Comparison of ENCODE assay signal across 24 mouse cellular contexts in genomic region chr15:77077906-77078305, GRCm38 (mm10). TPM values are rescaled to one million over a fixed set of nuclear protein-coding genes. Genes with fewer than 3 reads are reported as not detected.
DNase-seq lines count a peak whose midpoint lies in the region; ATAC-seq and TF ChIP-seq lines count a peak whose summit lies in the region.
"Had no signal": no experiment of that assay in that cellular context is flagged by ENCODE, and none has a peak within 500 bp of the region (broad histone marks: within the 10 kb centered on the region; RNA-seq: fewer than 3 reads in every experiment).

No protein-coding gene starts in this region.

- TF ChIP-seq POLR2A in liver, adult 2 months (IDR thresholded peaks at IDR 0.05; ENCODE audit: extremely low read depth, insufficient read depth, low read length): no peak
- no peak for TF ChIP-seq POLR2A in myocyte (IDR thresholded peaks at IDR 0.05; ENCODE audit: insufficient read length, low read depth)

- 0 out of 2 replicates have a peak, but pooled peaks have one; percentile 11 for ATAC-seq in intestine, postnatal 0 days
- no peak for ATAC-seq in intestine, embryonic 16.5 days
- no peak for ATAC-seq in liver, embryonic 11.5 days (replicated peaks; ENCODE audit: low FRiP score)
- peak; percentile 26; the same call in 1 of the 2 replicates for ATAC-seq in liver, embryonic 14.5 days (ENCODE audit: insufficient read depth)
- ATAC-seq in forebrain, embryonic 16.5 days: no peak
- ATAC-seq: forebrain, embryonic 15.5 days had no signal

- H3ac ChIP-seq in myocyte (ENCODE audit: control insufficient read depth, insufficient read length): no peak overlapping the region

- TF ChIP-seq EP300 in liver, embryonic 14.5 days (IDR thresholded peaks at IDR 0.05; ENCODE audit: low read depth): no peak

- H3K27me3 ChIP-seq in intestine, postnatal 0 days (replicated peaks; ENCODE audit: control insufficient read depth, insufficient read depth, low read length): no peaks in the 10 kb centered on the region
- H3K27me3 ChIP-seq in intestine, embryonic 16.5 days (replicated peaks; ENCODE audit: control insufficient read depth, insufficient read depth, low read length): no peaks in the 10 kb centered on the region
- no peaks in the 10 kb centered on the region for H3K27me3 ChIP-seq in liver, adult 2 months (ENCODE audit: control insufficient read depth, insufficient read depth, low read length)
- no peaks in the 10 kb centered on the region for H3K27me3 ChIP-seq in liver, embryonic 11.5 days (replicated peaks; ENCODE audit: control insufficient read depth, insufficient read depth, low read length)
- H3K27me3 ChIP-seq in liver, embryonic 14.5 days (ENCODE audit: control insufficient read depth, insufficient read depth, low read length): no peaks in the 10 kb centered on the region
- H3K27me3 ChIP-seq in myocyte (ENCODE audit: control insufficient read depth, insufficient read depth, insufficient read length): no peaks in the 10 kb centered on the region
- no peaks in the 10 kb centered on the region for H3K27me3 ChIP-seq in forebrain, embryonic 16.5 days (replicated peaks; ENCODE audit: control insufficient read depth, insufficient read depth, low read length)
- H3K27me3 ChIP-seq: embryonic facial prominence, embryonic 12.5 days; forebrain, embryonic 15.5 days; heart, embryonic 15.5 days had no signal

- H3K4me3 ChIP-seq in intestine, postnatal 0 days (ENCODE audit: low read depth, low read length): no peak overlapping the region
- no peak overlapping the region for H3K4me3 ChIP-seq in intestine, embryonic 16.5 days (ENCODE audit: low read length)
- H3K4me3 ChIP-seq in liver, adult 2 months (ENCODE audit: insufficient read depth, low read depth, low read length): no peak overlapping the region
- H3K4me3 ChIP-seq in liver, embryonic 11.5 days (ENCODE audit: low read depth, low read length): no peak overlapping the region
- no peak overlapping the region for H3K4me3 ChIP-seq in liver, embryonic 14.5 days (ENCODE audit: insufficient read depth in 1 of 2, low read depth in 2 of 2, low read length in 2 of 2)
- H3K4me3 ChIP-seq in myocyte: no peak overlapping the region
- H3K4me3 ChIP-seq in forebrain, embryonic 16.5 days (replicated peaks; ENCODE audit: low read length): no peak overlapping the region
- H3K4me3 ChIP-seq: embryonic facial prominence, embryonic 12.5 days; forebrain, embryonic 15.5 days; heart, embryonic 15.5 days; hindbrain, embryonic 10.5 days had no signal

- H3K36me3 ChIP-seq in intestine, postnatal 0 days (ENCODE audit: control insufficient read depth, insufficient read depth): peaks cover 40% of the 10 kb centered on the region; the same call in 1 of the 2 replicates
- H3K36me3 ChIP-seq in intestine, embryonic 16.5 days (ENCODE audit: control insufficient read depth, insufficient read depth, low read length): peaks cover 13% of the 10 kb centered on the region; the same call in 1 of the 2 replicates
- peaks cover 10% of the 10 kb centered on the region for H3K36me3 ChIP-seq in liver, adult 2 months (ENCODE audit: control insufficient read depth, insufficient read depth, low read length)
- H3K36me3 ChIP-seq in liver, embryonic 11.5 days (ENCODE audit: control insufficient read depth, insufficient read depth, low read length): peaks cover 13% of the 10 kb centered on the region; the same call in 1 of the 2 replicates
- no peaks in the 10 kb centered on the region for H3K36me3 ChIP-seq in liver, embryonic 14.5 days (replicated peaks; ENCODE audit: control insufficient read depth, insufficient read depth, low read depth)
- peaks cover 91% of the 10 kb centered on the region for H3K36me3 ChIP-seq in myocyte (ENCODE audit: control insufficient read depth, insufficient read depth)
- peaks cover 18% of the 10 kb centered on the region for H3K36me3 ChIP-seq in forebrain, embryonic 16.5 days (ENCODE audit: control insufficient read depth, insufficient read depth)
- H3K36me3 ChIP-seq: G1E had no signal

- no peak for TF ChIP-seq CTCF in intestine, postnatal 0 days (IDR thresholded peaks at IDR 0.05; ENCODE audit: low read depth)
- TF ChIP-seq CTCF in liver, adult 2 months (IDR thresholded peaks at IDR 0.05; ENCODE audit: low read depth, low read length): no peak
- no peak for TF ChIP-seq CTCF in liver, embryonic 14.5 days (IDR thresholded peaks at IDR 0.05; ENCODE audit: low read depth)

- H3K4me2 ChIP-seq in intestine, postnatal 0 days (replicated peaks; ENCODE audit: low read depth): no peak overlapping the region
- H3K4me2 ChIP-seq in intestine, embryonic 16.5 days (ENCODE audit: low read depth, low read length): no peak overlapping the region
- no peak overlapping the region for H3K4me2 ChIP-seq in liver, embryonic 11.5 days
- H3K4me2 ChIP-seq in liver, embryonic 14.5 days (ENCODE audit: low read depth): no peak overlapping the region
- no peak overlapping the region for H3K4me2 ChIP-seq in myocyte (ENCODE audit: low read depth)
- no peak overlapping the region for H3K4me2 ChIP-seq in forebrain, embryonic 16.5 days (ENCODE audit: low read length)
- H3K4me2 ChIP-seq: embryonic facial prominence, embryonic 12.5 days; forebrain, embryonic 15.5 days; heart, embryonic 11.5 days; heart, embryonic 15.5 days; hindbrain, embryonic 14.5 days had no signal

- H3K79me2 ChIP-seq in liver, adult 2 months (ENCODE audit: control insufficient read depth, insufficient read depth, low read length): no peaks in the 10 kb centered on the region
- H3K79me2 ChIP-seq in myocyte (ENCODE audit: control insufficient read depth, insufficient read depth): no peaks in the 10 kb centered on the region

- H3K9ac ChIP-seq in intestine, postnatal 0 days (ENCODE audit: low read depth, low read length): no peak overlapping the region
- H3K9ac ChIP-seq in intestine, embryonic 16.5 days (ENCODE audit: low read depth, low read length): no peak overlapping the region
- H3K9ac ChIP-seq in liver, adult 2 months (ENCODE audit: low read depth, low read length): no peak overlapping the region
- H3K9ac ChIP-seq in liver, embryonic 11.5 days (ENCODE audit: low read depth, low read length): no peak overlapping the region
- H3K9ac ChIP-seq in liver, embryonic 14.5 days (replicated peaks): no peak overlapping the region
- H3K9ac ChIP-seq in forebrain, embryonic 16.5 days (replicated peaks; ENCODE audit: low read depth, low read length): no peak overlapping the region
- H3K9ac ChIP-seq: embryonic facial prominence, embryonic 12.5 days; forebrain, embryonic 15.5 days; heart, embryonic 15.5 days; hindbrain, embryonic 14.5 days had no signal

- H3K9me3 ChIP-seq in intestine, postnatal 0 days (ENCODE audit: control insufficient read depth): no peaks in the 10 kb centered on the region
- no peaks in the 10 kb centered on the region for H3K9me3 ChIP-seq in intestine, embryonic 16.5 days (ENCODE audit: control insufficient read depth, low read length)
- no peaks in the 10 kb centered on the region for H3K9me3 ChIP-seq in liver, embryonic 11.5 days (ENCODE audit: control insufficient read depth, low read length)
- no peaks in the 10 kb centered on the region for H3K9me3 ChIP-seq in liver, embryonic 14.5 days (ENCODE audit: control insufficient read depth, low read length)
- H3K9me3 ChIP-seq in forebrain, embryonic 16.5 days (ENCODE audit: control insufficient read depth, low read length): no peaks in the 10 kb centered on the region
- H3K9me3 ChIP-seq: embryonic facial prominence, embryonic 12.5 days; forebrain, embryonic 15.5 days; G1E; heart, embryonic 15.5 days; hindbrain, embryonic 10.5 days had no signal

- H3K27ac ChIP-seq in intestine, postnatal 0 days (ENCODE audit: low read depth, low read length): no peak overlapping the region
- no peak overlapping the region for H3K27ac ChIP-seq in intestine, embryonic 16.5 days (ENCODE audit: low read length)
- H3K27ac ChIP-seq in liver, adult 2 months (replicated peaks; ENCODE audit: insufficient read depth, low read depth, low read length): no peak overlapping the region
- no peak overlapping the region for H3K27ac ChIP-seq in liver, embryonic 11.5 days (ENCODE audit: low read depth, low read length)
- H3K27ac ChIP-seq in liver, embryonic 14.5 days: no peak overlapping the region
- H3K27ac ChIP-seq in forebrain, embryonic 16.5 days (ENCODE audit: low read length): no peak overlapping the region
- H3K27ac ChIP-seq: embryonic facial prominence, embryonic 12.5 days; forebrain, embryonic 15.5 days; heart, embryonic 15.5 days; hindbrain, embryonic 10.5 days; hindbrain, embryonic 14.5 days had no signal

- peak; percentile 75 for DNase-seq in liver, adult 2 months (ENCODE audit: extremely low read depth, low read depth, low spot score)
- DNase-seq in liver, embryonic 11.5 days (ENCODE audit: low spot score): no peak
- peak in 1 of 3 experiments; percentile 1 for DNase-seq in liver, embryonic 14.5 days (ENCODE audit: low read depth in 3 of 3, low spot score in 3 of 3)
- DNase-seq in ovary, postnatal 10 days (ENCODE audit: low spot score): no peak
- DNase-seq: adrenal gland, adult 8-10 months; adrenal gland, postnatal 36 days; cerebellum, adult 2 months; cerebellum, postnatal 10 days; gastrocnemius, postnatal 25 days; heart, adult 11 months; heart, postnatal 14 days had no signal

- WGBS in intestine, postnatal 0 days: 93% methylated on average over 9 of the region's 9 CpGs
- WGBS in intestine, embryonic 16.5 days: 88% methylated on average over 9 of the region's 9 CpGs
- 23% methylated on average over 9 of the region's 9 CpGs for WGBS in liver, adult 2 months
- 86% methylated on average over 9 of the region's 9 CpGs for WGBS in liver, embryonic 11.5 days
- WGBS in liver, embryonic 14.5 days (ENCODE audit: insufficient replicate concordance): 61% methylated on average over 9 of the region's 9 CpGs
- 89% methylated on average over 9 of the region's 9 CpGs for WGBS in forebrain, embryonic 16.5 days

- H3K4me1 ChIP-seq in intestine, postnatal 0 days (replicated peaks; ENCODE audit: control insufficient read depth, insufficient read depth, low read length): peaks cover 5% of the 10 kb centered on the region; the same call in 1 of the 2 replicates
- H3K4me1 ChIP-seq in intestine, embryonic 16.5 days (ENCODE audit: control insufficient read depth, insufficient read depth, low read length): peaks cover 3% of the 10 kb centered on the region; the same call in 1 of the 2 replicates
- H3K4me1 ChIP-seq in liver, adult 2 months (ENCODE audit: control insufficient read depth, insufficient read depth, low read length): no peaks in the 10 kb centered on the region; the same call in 1 of the 2 replicates
- H3K4me1 ChIP-seq in liver, embryonic 11.5 days (replicated peaks; ENCODE audit: control insufficient read depth, insufficient read depth, low read length): no peaks in the 10 kb centered on the region
- no peaks in the 10 kb centered on the region; a peak in 1 of 4 replicates for H3K4me1 ChIP-seq in liver, embryonic 14.5 days (replicated peaks; ENCODE audit: control insufficient read depth in 2 of 2, insufficient read depth in 2 of 2, low read length in 1 of 2)
- peaks cover 10% of the 10 kb centered on the region for H3K4me1 ChIP-seq in forebrain, embryonic 16.5 days (replicated peaks; ENCODE audit: control insufficient read depth, insufficient read depth, low read length)

RNA-seq across cellular contexts. Expression of gene Mb, which starts 27.4 kb away (rescaled TPM):
- 0.16 and 0.24 TPM in 2 replicates for polyA plus RNA-seq in intestine, postnatal 0 days (2015; fragmentation: Nextera tagmentation; extraction: Ambion mirVana)
- 0.48 and 0.56 TPM in 2 replicates for polyA plus RNA-seq in intestine, embryonic 16.5 days (2015; fragmentation: Nextera tagmentation; extraction: Ambion mirVana)
- total RNA-seq in liver, adult 2 months (2014; rRNA removed): 0.54 and 7.1 TPM in 2 replicates
- polyA plus RNA-seq in liver, adult 2 months (2012; rRNA removed): 0.39 TPM in 1 of 2 replicates, not detected in the other
- 0.29 and 0.56 TPM in 2 replicates for polyA plus RNA-seq in liver, embryonic 11.5 days (2014; fragmentation: Nextera tagmentation; extraction: Ambion mirVana)
- polyA plus RNA-seq in liver, embryonic 14.5 days (2012; rRNA removed): 0.04 TPM in 1 of 2 replicates, not detected in the other
- polyA plus RNA-seq in liver, embryonic 14.5 days (2014; fragmentation: Nextera tagmentation; extraction: Ambion mirVana): 0.21 TPM in 1 of 2 replicates, not detected in the other
- polyA plus RNA-seq in myocyte (2012; fragmentation: generic; extraction: Trizol): 1,055 TPM
- polyA plus RNA-seq in forebrain, embryonic 16.5 days (2015; fragmentation: Nextera tagmentation; extraction: Ambion mirVana): 0.91 TPM in 1 of 2 replicates, not detected in the other
- total RNA-seq: common myeloid progenitor, adult 5-6 weeks; G1E had no signal
- polyA plus RNA-seq: forebrain, embryonic 11.5 days; forebrain, embryonic 15.5 days; G1E had no signal

RNA-seq across cellular contexts. Expression of gene Apol6, which starts 33.4 kb away (rescaled TPM):
- polyA plus RNA-seq in intestine, postnatal 0 days (2015; fragmentation: Nextera tagmentation; extraction: Ambion mirVana): 0.67 and 1.3 TPM in 2 replicates
- polyA plus RNA-seq in intestine, embryonic 16.5 days (2015; fragmentation: Nextera tagmentation; extraction: Ambion mirVana): 0.38 and 0.42 TPM in 2 replicates
- 0.07 and 0.37 TPM in 2 replicates for total RNA-seq in liver, adult 2 months (2014; rRNA removed)
- 0.04 TPM in 1 of 2 replicates, not detected in the other for polyA plus RNA-seq in liver, adult 2 months (2012; rRNA removed)
- polyA plus RNA-seq in liver, embryonic 11.5 days (2014; fragmentation: Nextera tagmentation; extraction: Ambion mirVana): not detected in 2 replicates
- polyA plus RNA-seq in liver, embryonic 14.5 days (2012; rRNA removed): 0.31 and 0.40 TPM in 2 replicates
- 0.08 and 0.25 TPM in 2 replicates for polyA plus RNA-seq in liver, embryonic 14.5 days (2014; fragmentation: Nextera tagmentation; extraction: Ambion mirVana)
- polyA plus RNA-seq in myocyte (2012; fragmentation: generic; extraction: Trizol): 4.8 TPM
- not detected in 2 replicates for polyA plus RNA-seq in forebrain, embryonic 16.5 days (2015; fragmentation: Nextera tagmentation; extraction: Ambion mirVana)
- total RNA-seq: common myeloid progenitor, adult 5-6 weeks had no signal
- polyA plus RNA-seq: forebrain, embryonic 11.5 days; forebrain, embryonic 15.5 days; G1E; hindbrain, embryonic 10.5 days; hindbrain, embryonic 14.5 days had no signal

Comparison
In these comparisons a context has a peak if more than half of its experiments do, and no peak if none do; other contexts are left out.
1. ATAC-seq: peak in intestine, postnatal 0 days (single experiment) and liver, embryonic 14.5 days (single experiment); none in intestine, embryonic 16.5 days (single experiment), liver, embryonic 11.5 days (single experiment) and forebrain, embryonic 16.5 days (single experiment).
2. RNA of gene Mb, which starts 27.4 kb away (polyA plus RNA-seq): 1,055 TPM in myocyte (single experiment); 0.48 to 0.56 TPM in intestine, embryonic 16.5 days, 0.29 to 0.56 TPM in liver, embryonic 11.5 days, 0.91 TPM in forebrain, embryonic 16.5 days, 0.16 to 0.24 TPM in intestine, postnatal 0 days, 0.04 to 0.21 TPM in liver, embryonic 14.5 days and 0.39 TPM in liver, adult 2 months; every median in the first group is over 100 times any median in the second.